Mouse (Mus musculus): Measurements from ENCODE around the gene Prune1.

DNA sequence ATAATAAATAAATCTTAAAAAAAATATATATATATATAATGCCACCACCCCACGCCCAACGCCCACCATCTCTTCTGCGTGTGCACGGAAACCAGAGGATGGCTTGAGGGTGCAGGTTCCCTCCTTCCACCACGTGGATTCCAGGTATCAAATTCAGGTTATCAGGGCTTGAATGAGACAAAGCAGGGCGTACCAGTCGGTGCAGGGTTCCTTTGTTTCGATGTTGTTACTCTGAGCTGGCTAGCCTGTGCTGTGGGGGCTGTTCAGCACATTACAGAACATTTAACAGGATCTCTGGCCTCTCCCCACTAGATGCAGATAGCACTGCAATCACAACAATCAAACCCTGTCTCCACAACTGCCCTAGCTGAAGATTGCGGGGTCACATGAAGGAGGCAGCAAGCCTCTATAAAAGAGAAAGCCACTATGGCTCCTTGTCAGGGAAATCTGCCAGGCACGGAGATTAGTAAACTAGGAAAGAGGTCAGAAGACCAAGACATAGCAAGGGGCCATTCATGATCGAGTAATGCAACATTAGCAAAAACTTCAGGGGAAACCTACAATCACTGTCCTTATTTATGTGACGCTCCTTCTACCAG is 11.0 kb downstream of the Prune1 start:
- TF ChIP-seq CTCF (IDR thresholded peaks at IDR 0.05; ENCODE audit: low read depth), result no peak
- TF ChIP-seq EP300 (optimal IDR thresholded peaks at IDR 0.05), result no peak
